Mouse (Mus musculus): ENCODE results near the gene Sdha.

Gene Sdha

DNA sequence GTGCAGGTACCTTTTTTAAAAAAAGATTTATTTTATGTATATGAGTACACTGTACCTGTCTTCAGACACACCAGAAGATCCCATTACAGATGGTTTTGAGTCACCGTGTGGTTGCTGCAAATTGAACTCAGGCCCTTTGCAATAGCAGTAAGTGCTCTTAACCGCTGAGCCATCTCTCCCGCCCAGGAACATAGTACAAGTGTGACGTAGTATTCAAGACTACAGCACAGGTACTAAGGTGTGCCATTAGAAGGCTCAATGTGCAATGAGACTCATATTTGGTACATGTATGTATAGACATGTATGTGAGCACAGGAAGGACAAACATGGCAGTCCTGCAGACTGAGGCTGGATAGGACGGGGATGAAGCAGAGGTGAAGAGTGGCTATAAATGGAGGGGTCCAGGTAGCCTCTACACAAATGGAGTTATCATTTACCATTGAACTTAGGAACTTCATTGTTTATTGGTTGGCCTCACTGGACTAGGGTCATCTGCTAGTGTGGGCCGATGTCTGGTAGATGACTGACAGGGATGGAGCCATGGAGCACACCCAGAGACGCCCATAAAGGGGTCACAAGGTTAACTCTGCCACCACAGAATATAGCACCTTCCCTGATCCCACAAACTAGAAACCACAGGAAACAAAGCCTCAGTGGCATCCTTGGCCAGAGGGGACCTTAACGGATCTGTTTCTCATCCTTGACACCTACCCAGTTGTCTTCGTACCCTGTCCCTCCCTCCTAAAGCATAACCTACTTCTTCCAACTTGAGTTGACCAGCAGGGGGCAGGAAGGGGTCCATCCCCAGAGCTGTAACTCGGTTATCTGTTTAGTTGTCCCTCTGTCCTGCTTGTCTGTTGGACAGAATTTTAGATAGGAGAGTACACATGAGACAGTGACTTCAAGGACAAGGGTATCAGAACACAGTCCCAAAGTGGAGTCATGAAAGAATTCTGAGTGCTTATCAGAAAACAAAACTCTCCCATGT is 47.7 kb downstream of the Sdha start:
- peak; percentile 32 for DNase-seq (ENCODE audit: low read depth)

DNA sequence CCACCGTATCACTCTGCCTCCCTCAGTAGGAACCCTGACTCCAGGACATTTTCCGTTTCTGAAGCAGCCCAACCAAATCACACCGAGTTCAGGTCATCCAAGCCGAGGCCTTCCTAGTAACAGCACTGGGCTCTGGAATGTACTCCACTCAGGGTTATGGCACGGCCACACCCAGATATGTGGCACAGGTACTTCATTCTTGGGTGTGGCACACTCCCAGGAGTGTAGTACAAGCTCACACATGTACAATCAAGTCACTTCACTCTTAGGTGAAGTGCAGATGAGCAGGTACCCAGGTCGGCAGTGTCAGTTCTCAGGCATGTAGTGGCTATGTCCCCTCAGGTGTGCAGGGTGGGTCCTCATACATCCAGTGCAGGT is 48.5 kb downstream of the Sdha start:
- DNase-seq (ENCODE audit: low read depth): no peak

DNA sequence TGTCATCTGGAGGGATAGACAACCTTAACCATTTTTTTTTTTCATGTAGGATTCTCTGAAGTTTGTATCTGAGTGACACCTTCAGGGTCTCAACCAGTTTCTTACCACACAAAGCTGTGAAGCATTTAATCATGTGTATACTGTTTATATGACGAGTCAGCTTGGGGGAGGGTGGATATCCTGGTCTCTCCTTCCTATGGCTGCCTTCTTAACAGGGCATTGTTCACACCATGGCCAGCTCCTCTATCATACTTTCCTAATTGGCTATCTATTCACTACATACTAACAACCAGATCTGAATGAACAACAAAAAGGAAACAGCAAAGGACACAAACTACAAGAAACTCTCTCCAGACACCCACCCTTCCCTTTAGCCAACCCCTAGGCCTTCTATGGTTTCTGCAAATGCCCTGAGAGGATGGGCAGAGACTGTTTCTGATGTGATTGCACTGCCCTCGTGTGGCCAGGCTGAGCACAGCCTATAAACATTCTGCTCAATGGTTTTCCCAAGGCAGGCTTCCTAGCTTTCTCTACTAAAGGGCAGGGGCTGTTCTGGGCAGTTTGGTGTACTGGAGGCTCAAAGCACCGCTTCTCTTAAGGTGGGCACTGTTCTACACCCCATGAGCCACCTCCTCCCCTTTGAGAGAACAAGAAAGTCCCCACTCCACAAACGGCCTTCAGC is 49.0 kb downstream of the Sdha start:
- peak; percentile 69 for DNase-seq (ENCODE audit: low read depth)

DNA sequence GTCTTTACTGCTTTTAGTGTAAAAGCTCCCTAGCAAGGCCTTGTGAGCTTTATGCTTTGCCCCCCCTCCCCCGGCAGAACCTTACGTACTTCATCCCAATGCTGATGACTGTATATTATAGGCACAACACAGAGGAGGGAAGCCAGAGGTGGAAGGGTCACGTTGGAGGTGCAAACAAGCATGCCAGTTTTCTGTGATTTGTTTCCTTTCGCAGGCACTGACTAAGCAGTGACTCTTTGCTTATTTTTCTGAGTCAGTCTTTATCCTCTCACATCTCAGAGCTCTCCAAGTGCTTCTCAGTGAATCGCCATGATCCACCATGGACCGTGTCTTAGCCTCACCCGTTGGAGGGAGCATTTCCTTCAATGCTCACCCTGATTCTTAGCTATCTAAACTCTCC is 53.7 kb downstream of the Sdha start:
- DNase-seq (ENCODE audit: low read depth): no peak

DNA sequence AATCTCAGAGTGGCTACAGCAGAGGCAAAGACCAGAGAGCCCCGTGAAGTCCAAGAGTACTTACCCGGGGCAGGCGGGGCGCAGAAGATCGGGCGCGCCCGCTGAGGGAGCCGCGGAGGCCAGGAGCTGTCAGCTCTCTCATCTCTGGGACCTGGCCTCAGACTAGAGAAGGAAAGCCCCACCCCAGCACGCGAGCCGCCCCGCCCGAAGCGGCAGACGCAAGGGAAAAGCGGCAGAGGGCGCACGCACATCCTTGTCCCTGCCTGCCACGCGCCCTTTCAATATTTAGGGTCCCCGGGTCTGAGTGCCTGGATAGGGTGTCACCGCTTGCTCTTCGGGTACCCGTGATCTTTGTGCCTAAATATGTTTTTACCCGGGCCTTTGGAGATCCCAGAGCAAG is 57.9 kb downstream of the Sdha start, which contains the start of gene Ahrr:
Gene Ahrr (minus strand): TSS at position 165 of the 400 bp plus-strand sequence.
- DNase-seq (ENCODE audit: low read depth): peak; percentile 26

DNA sequence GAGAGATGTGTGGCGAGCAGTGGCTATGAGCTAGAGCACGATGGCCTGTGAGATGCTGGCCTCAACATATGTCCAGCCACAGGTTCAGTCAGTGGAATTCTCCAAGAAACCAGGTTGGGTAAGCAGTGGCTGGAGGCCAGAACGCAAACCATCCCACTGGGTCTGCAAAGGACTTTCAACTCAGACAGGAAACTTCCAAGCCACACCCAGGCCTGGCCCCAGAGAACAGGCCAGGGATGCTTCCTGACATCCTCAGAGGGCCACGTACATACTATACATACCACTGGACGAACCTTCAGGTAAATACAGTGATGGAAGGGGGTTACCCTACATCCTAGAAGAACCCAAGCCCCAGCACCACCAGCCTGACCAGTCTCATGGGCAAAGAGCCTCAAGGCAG is 60.4 kb downstream of the Sdha start:
- DNase-seq (ENCODE audit: low read depth): no peak

DNA sequence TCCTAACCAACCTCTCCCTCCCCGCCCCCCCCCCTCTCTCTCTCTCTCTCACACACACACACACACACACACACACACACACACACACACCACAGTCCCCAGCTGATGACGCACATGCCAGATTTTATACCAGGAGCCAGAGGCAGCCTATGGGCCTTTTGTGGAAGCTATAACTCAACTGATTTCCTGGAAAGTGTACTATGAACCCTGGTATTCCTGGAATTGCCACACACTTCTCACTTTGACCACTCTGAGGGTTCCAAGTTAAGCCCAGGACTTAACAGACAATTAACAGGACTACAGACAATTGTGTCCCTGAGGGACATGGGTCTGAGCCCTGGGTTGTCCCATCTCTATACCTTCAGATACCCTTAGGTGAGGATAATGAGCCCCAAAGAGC is 67.8 kb downstream of the Sdha start:
- no peak for DNase-seq (ENCODE audit: low read depth)

DNA sequence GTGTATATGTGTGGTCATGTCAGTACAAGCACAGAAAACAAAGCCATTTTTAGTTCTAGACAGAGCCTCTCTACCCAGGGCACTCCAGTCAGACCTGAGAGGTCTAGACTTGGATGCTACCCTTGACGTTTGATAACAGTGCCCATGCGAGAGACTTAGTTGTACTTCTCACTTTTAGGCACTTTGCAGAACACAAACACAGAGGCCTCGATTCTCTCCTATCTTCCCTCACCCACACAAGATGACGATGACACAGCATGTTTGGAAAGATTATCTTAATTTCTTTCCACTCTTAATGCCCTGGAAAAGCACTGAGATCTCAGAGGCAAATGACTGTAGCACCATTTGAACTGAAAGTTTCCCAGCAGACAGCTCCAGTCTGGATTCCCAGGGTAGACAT is 74.4 kb downstream of the Sdha start:
- DNase-seq (ENCODE audit: low read depth): no peak
